Mouse (Mus musculus): ENCODE data around the gene Fgf8. TPM values are rescaled to one million over a fixed set of nuclear protein-coding genes. Genes with fewer than 3 reads are reported as not detected.

Fgf8 gene
- polyA plus RNA-seq, 1 experiment from 2014 or later = not detected

DNA sequence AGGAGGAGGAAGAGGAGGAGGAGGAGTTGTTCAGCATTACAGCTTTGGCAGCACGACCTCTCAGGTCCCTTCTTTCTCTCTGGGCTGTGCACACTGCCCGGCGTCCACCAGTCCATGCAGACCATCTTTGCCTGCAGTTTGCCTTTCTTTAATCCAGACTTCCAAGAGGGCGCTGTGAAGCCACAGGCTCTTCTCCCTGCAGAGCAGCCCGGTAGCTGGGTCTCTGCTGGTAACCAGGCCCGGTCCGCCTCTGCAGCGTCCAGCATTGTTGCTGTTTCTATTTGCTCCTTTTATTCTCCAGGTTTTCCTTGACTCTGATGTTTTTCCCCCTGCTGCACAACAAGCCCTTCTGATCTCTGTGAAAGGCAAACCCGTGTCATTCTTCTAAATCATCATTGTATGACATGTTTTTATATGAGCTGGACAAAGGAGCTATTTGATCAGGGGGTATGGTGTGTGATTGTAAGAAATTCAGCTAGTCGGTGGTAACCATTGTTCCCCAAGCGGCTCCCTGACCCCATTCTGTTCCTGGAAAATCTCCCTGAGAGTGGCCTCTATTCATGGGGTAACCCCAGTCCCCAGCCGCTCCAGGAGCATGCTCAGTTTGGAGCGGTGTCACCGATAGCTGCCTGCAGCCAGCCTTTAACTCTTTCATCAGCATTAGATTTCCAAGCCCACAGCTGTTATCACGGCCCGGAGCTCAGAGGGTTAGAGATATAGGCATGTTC is 25.1 kb downstream of the Fgf8 start:
- H3K4me2 ChIP-seq = peak overlapping the region; percentile 32; the same call in 1 of the 2 replicates
- no peak overlapping the region for H3K9ac ChIP-seq

DNA sequence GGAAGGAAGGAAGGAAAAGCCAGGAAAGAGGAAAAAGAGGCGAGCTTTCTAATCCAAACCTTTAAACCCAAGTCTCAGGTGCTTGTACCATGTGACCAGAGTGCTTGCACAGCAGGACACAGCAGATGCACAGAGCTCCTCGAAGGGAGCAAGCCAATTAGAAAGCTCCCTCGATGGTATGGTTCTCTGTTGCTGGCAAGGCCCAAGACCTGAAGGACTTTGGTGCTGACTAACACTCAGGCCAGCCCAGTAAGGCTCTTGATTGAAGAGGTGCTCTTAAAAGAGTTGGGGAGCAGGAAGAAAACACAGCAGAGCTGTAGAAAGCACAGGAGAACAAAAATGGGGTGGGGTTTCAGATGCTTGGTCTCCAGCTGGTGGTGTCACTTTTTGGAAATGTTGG is 34.0 kb downstream of the Fgf8 start:
- Histone ChIP-seq H3K27ac (no peak overlapping the region), H3K4me2 (no peak overlapping the region), H3K9me3 (replicated peaks) (no peaks in the 10 kb centered on the region), H3K4me1 (peaks cover 7% of the 10 kb centered on the region), H3K36me3 (no peaks in the 10 kb centered on the region), H3K9ac (no peak overlapping the region), H3K27me3 (replicated peaks) (peaks cover 21% of the 10 kb centered on the region; the same call in 1 of the 2 replicates), H3K4me3 (no peak overlapping the region)
- WGBS (ENCODE audit: insufficient replicate concordance) = 49% methylated on average over 3 of the region's 3 CpGs
- ATAC-seq = no peak

More for the DNA sequence above, 25.1 kb downstream of the Fgf8 start:
- Histone ChIP-seq H3K27ac (no peak overlapping the region), H3K36me3 (no peaks in the 10 kb centered on the region), H3K4me3 (no peak overlapping the region), H3K9me3 (replicated peaks) (no peaks in the 10 kb centered on the region), H3K27me3 (replicated peaks) (peaks cover 40% of the 10 kb centered on the region), H3K4me1 (peaks cover 7% of the 10 kb centered on the region; the same call in 1 of the 2 replicates)
- no peak for ATAC-seq
- 23% methylated on average over 16 of the region's 16 CpGs for WGBS (ENCODE audit: insufficient replicate concordance)

DNA sequence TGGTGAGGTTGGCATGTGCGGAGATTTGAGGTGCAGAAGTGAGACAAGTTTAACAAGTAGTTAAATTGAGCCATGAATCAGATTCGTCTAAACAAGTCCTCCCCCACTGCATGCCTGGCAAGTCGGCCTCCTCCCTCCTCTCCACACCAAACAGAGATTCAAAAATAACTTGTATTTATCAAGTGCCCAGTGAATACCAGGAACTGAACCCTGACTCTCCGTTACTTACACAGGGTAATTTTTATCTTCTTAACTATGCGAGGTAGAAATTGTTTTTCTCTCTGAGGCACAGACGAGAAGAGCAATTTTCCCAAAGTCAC is 46.5 kb downstream of the Fgf8 start:
- no peak for ATAC-seq
- no peak overlapping the region for H3K27ac ChIP-seq
- H3K4me3 ChIP-seq = no peak overlapping the region
- H3K36me3 ChIP-seq = no peaks in the 10 kb centered on the region
- H3K9ac ChIP-seq = no peak overlapping the region
- WGBS (ENCODE audit: insufficient replicate concordance) = 54% methylated on average over 6 of the region's 6 CpGs
- H3K4me1 ChIP-seq = no peaks in the 10 kb centered on the region
- no peak overlapping the region for H3K4me2 ChIP-seq
- peaks cover 24% of the 10 kb centered on the region for H3K27me3 ChIP-seq (replicated peaks)
- H3K9me3 ChIP-seq (replicated peaks) = no peaks in the 10 kb centered on the region

DNA sequence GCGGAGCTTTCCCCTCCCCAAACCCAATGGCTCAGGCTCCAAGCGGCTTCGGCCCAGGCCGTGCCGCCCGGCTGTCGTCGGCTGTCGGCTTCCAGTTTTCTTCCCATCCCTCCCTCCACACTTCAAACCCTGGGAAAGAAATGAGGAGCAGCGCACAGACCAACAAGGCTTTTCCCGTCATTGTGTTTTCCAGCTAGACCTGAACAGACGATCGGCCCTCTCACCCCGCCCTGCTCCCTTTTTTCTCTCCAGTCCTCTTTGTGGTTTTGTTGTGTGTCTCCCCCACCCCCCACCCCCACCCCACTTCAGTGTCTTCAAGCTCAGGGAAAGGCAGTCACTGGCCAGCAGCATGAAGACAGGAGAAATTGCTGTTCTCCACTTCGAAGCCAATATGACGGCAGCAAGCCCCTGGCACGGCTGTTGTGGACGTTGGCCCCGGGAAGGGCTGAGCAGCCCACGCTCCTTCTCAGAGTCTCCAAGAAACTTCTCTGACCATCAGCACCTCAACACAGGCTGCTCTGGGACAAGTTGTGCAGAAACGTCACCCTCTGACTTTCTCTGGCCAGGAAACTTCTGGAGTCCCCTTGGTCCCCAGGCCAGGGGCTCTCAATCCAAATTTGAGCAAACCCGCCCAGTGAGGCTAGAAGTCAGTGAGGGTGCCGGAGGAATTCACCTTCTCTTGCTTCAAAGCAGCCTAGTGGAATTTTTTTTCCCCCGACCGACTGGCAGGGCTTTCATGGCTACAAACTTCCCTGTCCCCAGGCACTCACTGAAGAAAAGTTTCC is 47.0 kb downstream of the Fgf8 start:
- no peaks in the 10 kb centered on the region for H3K36me3 ChIP-seq
- H3K4me2 ChIP-seq = no peak overlapping the region
- H3K9ac ChIP-seq = no peak overlapping the region
- H3K9me3 ChIP-seq (replicated peaks) = no peaks in the 10 kb centered on the region
- H3K4me3 ChIP-seq = no peak overlapping the region
- ATAC-seq = no peak
- peaks cover 25% of the 10 kb centered on the region for H3K27me3 ChIP-seq (replicated peaks)
- 49% methylated on average over 25 of the region's 25 CpGs for WGBS (ENCODE audit: insufficient replicate concordance)
- no peaks in the 10 kb centered on the region for H3K4me1 ChIP-seq
- H3K27ac ChIP-seq = no peak overlapping the region

DNA sequence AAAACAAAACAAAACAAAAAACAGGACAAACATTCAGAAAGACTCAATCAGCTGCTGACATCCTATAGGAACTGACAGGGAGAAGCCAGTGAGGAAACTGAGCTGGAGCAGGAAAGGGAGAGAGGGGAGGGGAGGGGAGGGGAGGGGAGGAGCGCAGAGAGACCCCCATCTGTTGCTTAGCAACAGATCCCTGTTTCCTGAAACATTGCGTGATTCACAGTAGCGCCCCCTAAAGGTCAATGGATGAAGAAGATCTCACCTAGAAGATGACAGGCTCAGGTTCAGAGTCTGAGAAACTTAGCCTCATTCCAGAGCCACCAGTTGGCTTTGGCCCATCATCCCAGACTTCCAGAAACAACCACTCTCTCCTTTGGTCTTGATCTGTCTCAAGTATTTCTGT is 48.7 kb downstream of the Fgf8 start:
- Histone ChIP-seq H3K36me3 (no peaks in the 10 kb centered on the region), H3K9ac (no peak overlapping the region), H3K4me2 (no peak overlapping the region), H3K4me3 (no peak overlapping the region), H3K4me1 (no peaks in the 10 kb centered on the region), H3K27me3 (replicated peaks) (peaks cover 33% of the 10 kb centered on the region), H3K9me3 (replicated peaks) (no peaks in the 10 kb centered on the region), H3K27ac (no peak overlapping the region)
- no peak for ATAC-seq
- WGBS (ENCODE audit: insufficient replicate concordance) = 25% methylated on average over 3 of the region's 3 CpGs

DNA sequence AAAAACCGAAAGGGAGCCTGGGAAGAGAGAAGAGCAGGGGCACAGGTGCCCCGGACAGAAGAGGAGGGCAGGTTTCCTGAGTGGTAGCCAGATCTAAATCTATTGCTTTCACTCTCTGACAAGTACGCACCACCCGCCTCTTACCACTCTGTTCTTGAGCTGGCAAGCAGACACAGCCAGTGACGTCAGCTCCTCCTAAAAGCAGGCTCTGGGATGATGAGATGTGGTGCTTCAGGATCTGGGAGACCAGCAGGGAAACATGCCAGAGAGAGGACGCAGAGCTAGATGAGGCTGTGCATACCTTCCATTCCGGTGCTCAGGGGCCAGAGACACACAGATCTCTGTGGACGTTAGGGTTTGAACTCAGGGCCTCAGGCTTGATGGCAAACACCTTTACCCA is 50.5 kb downstream of the Fgf8 start:
- Histone ChIP-seq H3K4me1 (no peaks in the 10 kb centered on the region), H3K27me3 (replicated peaks) (peaks cover 33% of the 10 kb centered on the region), H3K9me3 (replicated peaks) (no peaks in the 10 kb centered on the region), H3K9ac (no peak overlapping the region), H3K27ac (no peak overlapping the region), H3K4me3 (no peak overlapping the region), H3K4me2 (no peak overlapping the region), H3K36me3 (no peaks in the 10 kb centered on the region)
- WGBS (ENCODE audit: insufficient replicate concordance) = 77% methylated on average over 8 of the region's 8 CpGs
- ATAC-seq = no peak

DNA sequence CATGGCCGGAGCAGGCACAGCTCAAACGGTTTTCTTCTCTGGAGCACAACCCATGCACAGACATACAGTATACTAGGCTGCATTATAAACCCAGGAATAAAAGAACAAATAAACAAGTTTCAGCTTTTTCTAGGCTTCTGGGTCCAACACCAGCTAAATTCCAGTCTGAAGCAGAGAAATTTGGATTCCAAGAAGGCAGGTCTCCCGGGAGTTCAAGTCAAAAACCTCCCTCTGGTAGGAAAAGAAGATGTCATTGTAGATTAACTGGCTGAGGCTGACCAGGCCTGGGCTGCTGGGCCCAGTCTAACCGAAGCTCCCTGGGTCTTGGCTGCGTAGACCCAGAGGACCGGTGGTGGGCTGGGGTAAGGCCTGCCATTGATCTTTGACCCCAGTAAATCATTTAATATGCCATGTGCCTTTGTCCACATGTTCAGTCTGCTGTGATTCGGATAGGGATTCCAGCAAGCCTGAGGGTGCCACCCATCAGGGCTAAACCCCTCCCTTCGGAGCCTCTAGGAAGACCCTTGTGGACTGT is 51.6 kb downstream of the Fgf8 start:
- H3K9ac ChIP-seq = no peak overlapping the region
- H3K4me3 ChIP-seq = no peak overlapping the region
- no peaks in the 10 kb centered on the region for H3K36me3 ChIP-seq
- 77% methylated on average over 8 of the region's 8 CpGs for WGBS (ENCODE audit: insufficient replicate concordance)
- H3K4me2 ChIP-seq = no peak overlapping the region
- no peak overlapping the region for H3K27ac ChIP-seq
- H3K9me3 ChIP-seq (replicated peaks) = no peaks in the 10 kb centered on the region
- H3K27me3 ChIP-seq (replicated peaks) = peaks cover 32% of the 10 kb centered on the region
- no peaks in the 10 kb centered on the region for H3K4me1 ChIP-seq
- no peak for ATAC-seq

DNA sequence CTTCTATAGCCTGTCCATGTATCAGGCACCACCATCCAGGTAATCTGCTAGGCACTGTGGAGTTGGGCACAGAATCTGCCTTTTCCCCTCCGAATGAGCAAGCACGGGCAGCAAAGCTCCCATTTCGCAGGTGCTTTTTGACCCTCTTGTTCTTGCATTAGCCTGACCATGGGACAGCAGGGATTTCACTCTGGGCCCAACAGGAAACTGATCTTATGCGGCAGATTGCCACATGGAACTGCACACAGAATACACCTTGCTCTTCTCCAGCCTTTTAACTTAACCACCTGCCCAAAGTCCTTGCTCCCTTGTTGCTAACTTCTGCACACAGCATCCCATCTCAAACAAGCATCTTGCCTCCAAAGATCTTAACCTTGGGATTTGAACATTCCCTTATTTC is 55.7 kb downstream of the Fgf8 start:
- Histone ChIP-seq H3K36me3 (no peaks in the 10 kb centered on the region), H3K4me3 (no peak overlapping the region), H3K9me3 (replicated peaks) (no peaks in the 10 kb centered on the region), H3K4me1 (no peaks in the 10 kb centered on the region), H3K27me3 (replicated peaks) (peaks cover 26% of the 10 kb centered on the region), H3K4me2 (no peak overlapping the region), H3K27ac (no peak overlapping the region), H3K9ac (no peak overlapping the region)
- WGBS (ENCODE audit: insufficient replicate concordance) = 60% methylated on average over 4 of the region's 4 CpGs
- ATAC-seq = no peak

Other genes starting within 250 kb of the Fgf8 start
- 9.2 and 9.9 TPM in 2 replicates for gene Poll, start 182.4 kb downstream of the Fgf8 start, polyA plus RNA-seq (2016; fragmentation: Nextera tagmentation; extraction: Ambion mirVana)
- 21.4 and 25.5 TPM in 2 replicates for gene Gm17018, start 182.3 kb downstream of the Fgf8 start, polyA plus RNA-seq (2016; fragmentation: Nextera tagmentation; extraction: Ambion mirVana)
- gene Fbxw4, start 82.6 kb downstream of the Fgf8 start, polyA plus RNA-seq (2016; fragmentation: Nextera tagmentation; extraction: Ambion mirVana) = 4.3 and 4.6 TPM in 2 replicates
- 13.7 and 14.8 TPM in 2 replicates for gene Npm3, start 6.7 kb upstream of the Fgf8 start, polyA plus RNA-seq (2016; fragmentation: Nextera tagmentation; extraction: Ambion mirVana)
- gene Mgea5, start 40.9 kb upstream of the Fgf8 start, polyA plus RNA-seq (2016; fragmentation: Nextera tagmentation; extraction: Ambion mirVana) = 34.8 and 37.9 TPM in 2 replicates
- gene Kcnip2, start 73.1 kb upstream of the Fgf8 start, polyA plus RNA-seq (2016; fragmentation: Nextera tagmentation; extraction: Ambion mirVana) = 1.3 and 1.4 TPM in 2 replicates

Measured in liver, embryonic 12.5 days (tissue).